8 mouse cellular contexts compared by ENCODE assay signal in genomic region chr13:28419950-28420381, GRCm38 (mm10).
DNase-seq lines count a peak whose midpoint lies in the region; ATAC-seq and TF ChIP-seq lines count a peak whose summit lies in the region.

No protein-coding gene starts in this region.

- H3K27ac ChIP-seq in forebrain, embryonic 13.5 days: peak overlapping the region; percentile 63
- peak overlapping the region; percentile 91 for H3K27ac ChIP-seq in layer of hippocampus, adult 2 months
- H3K27ac ChIP-seq in lung, postnatal 0 days (ENCODE audit: low read length): no peak overlapping the region

- H3K9ac ChIP-seq in forebrain, embryonic 13.5 days: peak overlapping the region; percentile 45
- no peak overlapping the region for H3K9ac ChIP-seq in lung, postnatal 0 days (replicated peaks; ENCODE audit: low read depth)

- H3K4me3 ChIP-seq in forebrain, embryonic 13.5 days: peak overlapping the region; percentile 7; the same call in 1 of the 2 replicates
- peak overlapping the region; percentile 69 for H3K4me3 ChIP-seq in layer of hippocampus, adult 2 months
- no peak overlapping the region for H3K4me3 ChIP-seq in lung, postnatal 0 days (ENCODE audit: low read depth, low read length)

- TF ChIP-seq CTCF in layer of hippocampus, adult 2 months (conservative IDR thresholded peaks at IDR 0.05): peak; percentile 71
- peak; percentile 53 for TF ChIP-seq CTCF in lung, postnatal 0 days (IDR thresholded peaks at IDR 0.05)

- peak overlapping the region; percentile 41 for H3K4me2 ChIP-seq in forebrain, embryonic 13.5 days
- H3K4me2 ChIP-seq in lung, postnatal 0 days (replicated peaks; ENCODE audit: low read depth, low read length): peak overlapping the region; percentile 41

- peak; percentile 44 for ATAC-seq in activated CD4-positive, CD25-positive, alpha-beta regulatory T cell, adult 4 months
- no peak for ATAC-seq in forebrain, embryonic 13.5 days
- ATAC-seq in lung, postnatal 0 days: no peak

- TF ChIP-seq EP300 in lung, postnatal 0 days (IDR thresholded peaks at IDR 0.05): no peak

- intact Hi-C loops in heart, postnatal 10 days (cut with DNase I): loop anchor here (1.0 to 10.0 kb wide), 10 partner anchors 87 to 1417 kb away; no protein-coding TSS in a partner anchor

- no peaks in the 10 kb centered on the region for H3K27me3 ChIP-seq in forebrain, embryonic 13.5 days
- H3K27me3 ChIP-seq in lung, postnatal 0 days (replicated peaks; ENCODE audit: insufficient read depth, low read length): no peaks in the 10 kb centered on the region

- peaks cover 77% of the 10 kb centered on the region for H3K4me1 ChIP-seq in forebrain, embryonic 13.5 days
- peaks cover 21% of the 10 kb centered on the region; the same call in 1 of the 2 replicates for H3K4me1 ChIP-seq in lung, postnatal 0 days (ENCODE audit: insufficient read depth, low read depth, low read length)

- H3K36me3 ChIP-seq in forebrain, embryonic 13.5 days (ENCODE audit: poor library complexity, severe bottlenecking): no peaks in the 10 kb centered on the region
- H3K36me3 ChIP-seq in lung, postnatal 0 days (ENCODE audit: insufficient read depth, low read length): no peaks in the 10 kb centered on the region

- 51% methylated on average over 16 of the region's 16 CpGs for WGBS in forebrain, embryonic 13.5 days
- 32% methylated on average over 16 of the region's 16 CpGs for WGBS in lung, postnatal 0 days

- peak; percentile 63 for DNase-seq in 416B (ENCODE audit: low read depth)
- peak; percentile 75 to 79 for DNase-seq in heart, postnatal 10 days
- peak; percentile 76 to 87 for DNase-seq in layer of hippocampus, adult 2 months (ENCODE audit: low spot score in 2 of 2)
- DNase-seq in lung, postnatal 0 days (ENCODE audit: low spot score): peak; percentile 52
- DNase-seq in retina, adult 2 months (ENCODE audit: low read depth, low spot score): peak; percentile 29
- DNase-seq in c-Kit-positive CD71-positive TER-119-positive erythroid progenitor cells, embryonic 14.5 days (ENCODE audit: low spot score): no peak

- no peaks in the 10 kb centered on the region for H3K9me3 ChIP-seq in forebrain, embryonic 13.5 days (replicated peaks)
- H3K9me3 ChIP-seq in lung, postnatal 0 days (ENCODE audit: low read length): no peaks in the 10 kb centered on the region
